Mouse (Mus musculus): ENCODE data around the gene Nrbp1. TPM values are rescaled to one million over a fixed set of nuclear protein-coding genes. Genes with fewer than 3 reads are reported as not detected.

Nrbp1 gene
- polyA plus RNA-seq, 1 experiment from 2014 or later: 141 TPM

GRCm38 (mm10) chr5:31267686-31268085, 27.0 kb downstream of the Nrbp1 start:
- no peak overlapping the region for H3K27ac ChIP-seq (ENCODE audit: low read depth, low read length)
- H3K36me3 ChIP-seq (ENCODE audit: control insufficient read depth, insufficient read depth, low read length): no peaks in the 10 kb centered on the region
- H3K4me1 ChIP-seq (replicated peaks; ENCODE audit: control insufficient read depth, insufficient read depth, low read length): no peaks in the 10 kb centered on the region
- no peak for ATAC-seq (ENCODE audit: low FRiP score)
- DNase-seq (ENCODE audit: low spot score): no peak
- no peak overlapping the region for H3K4me3 ChIP-seq (ENCODE audit: low read depth, low read length)
- no peaks in the 10 kb centered on the region for H3K9me3 ChIP-seq (ENCODE audit: control insufficient read depth, low read length)
- 64% methylated on average over 6 of the region's 6 CpGs for WGBS
- H3K4me2 ChIP-seq (replicated peaks; ENCODE audit: low read depth, low read length): no peak overlapping the region
- no peaks in the 10 kb centered on the region for H3K27me3 ChIP-seq (ENCODE audit: control insufficient read depth, insufficient read depth, low read length)
- no peak overlapping the region for H3K9ac ChIP-seq (ENCODE audit: low read depth, low read length)

- Histone ChIP-seq H3K4me2 (replicated peaks; ENCODE audit: low read depth, low read length) (no peak overlapping the region), H3K9ac (ENCODE audit: low read depth, low read length) (no peak overlapping the region), H3K9me3 (ENCODE audit: control insufficient read depth, low read length) (no peaks in the 10 kb centered on the region), H3K4me3 (ENCODE audit: low read depth, low read length) (no peak overlapping the region), H3K27ac (ENCODE audit: low read depth, low read length) (no peak overlapping the region), H3K4me1 (replicated peaks; ENCODE audit: control insufficient read depth, insufficient read depth, low read length) (no peaks in the 10 kb centered on the region), H3K36me3 (ENCODE audit: control insufficient read depth, insufficient read depth, low read length) (no peaks in the 10 kb centered on the region), H3K27me3 (ENCODE audit: control insufficient read depth, insufficient read depth, low read length) (no peaks in the 10 kb centered on the region)
- ATAC-seq (ENCODE audit: low FRiP score) (no peak), DNase-seq (ENCODE audit: low spot score) (no peak)
- WGBS: 88% methylated on average over 6 of the region's 6 CpGs
Observed at GRCm38 (mm10) chr5:31273018-31273417, 32.4 kb downstream of the Nrbp1 start.

GRCm38 (mm10) chr5:31279245-31279988, 38.8 kb downstream of the Nrbp1 start:
- ATAC-seq (ENCODE audit: low FRiP score) (no peak), DNase-seq (ENCODE audit: low spot score) (no peak)
- Histone ChIP-seq H3K4me1 (replicated peaks; ENCODE audit: control insufficient read depth, insufficient read depth, low read length) (no peaks in the 10 kb centered on the region), H3K27ac (ENCODE audit: low read depth, low read length) (no peak overlapping the region), H3K36me3 (ENCODE audit: control insufficient read depth, insufficient read depth, low read length) (no peaks in the 10 kb centered on the region), H3K27me3 (ENCODE audit: control insufficient read depth, insufficient read depth, low read length) (no peaks in the 10 kb centered on the region), H3K9me3 (ENCODE audit: control insufficient read depth, low read length) (no peaks in the 10 kb centered on the region), H3K4me3 (ENCODE audit: low read depth, low read length) (no peak overlapping the region), H3K9ac (ENCODE audit: low read depth, low read length) (no peak overlapping the region), H3K4me2 (replicated peaks; ENCODE audit: low read depth, low read length) (no peak overlapping the region)
- 88% methylated on average over 20 of the region's 20 CpGs for WGBS

GRCm38 (mm10) chr5:31288225-31288624, 47.6 kb downstream of the Nrbp1 start:
- no peak overlapping the region for H3K27ac ChIP-seq (ENCODE audit: low read depth, low read length)
- no peak overlapping the region for H3K4me2 ChIP-seq (replicated peaks; ENCODE audit: low read depth, low read length)
- no peak for ATAC-seq (ENCODE audit: low FRiP score)
- no peak overlapping the region for H3K4me3 ChIP-seq (ENCODE audit: low read depth, low read length)
- no peak overlapping the region for H3K9ac ChIP-seq (ENCODE audit: low read depth, low read length)
- no peaks in the 10 kb centered on the region for H3K9me3 ChIP-seq (ENCODE audit: control insufficient read depth, low read length)
- DNase-seq (ENCODE audit: low spot score): no peak
- peaks cover 2% of the 10 kb centered on the region; the same call in 1 of the 2 replicates for H3K4me1 ChIP-seq (replicated peaks; ENCODE audit: control insufficient read depth, insufficient read depth, low read length)
- H3K27me3 ChIP-seq (ENCODE audit: control insufficient read depth, insufficient read depth, low read length): no peaks in the 10 kb centered on the region
- no peaks in the 10 kb centered on the region; the same call in 1 of the 2 replicates for H3K36me3 ChIP-seq (ENCODE audit: control insufficient read depth, insufficient read depth, low read length)
- WGBS: 83% methylated on average over 4 of the region's 4 CpGs

- Histone ChIP-seq H3K9me3 (ENCODE audit: control insufficient read depth, low read length) (no peaks in the 10 kb centered on the region), H3K4me1 (replicated peaks; ENCODE audit: control insufficient read depth, insufficient read depth, low read length) (peaks cover 2% of the 10 kb centered on the region; the same call in 1 of the 2 replicates), H3K9ac (ENCODE audit: low read depth, low read length) (no peak overlapping the region), H3K4me3 (ENCODE audit: low read depth, low read length) (no peak overlapping the region), H3K27me3 (ENCODE audit: control insufficient read depth, insufficient read depth, low read length) (no peaks in the 10 kb centered on the region), H3K27ac (ENCODE audit: low read depth, low read length) (no peak overlapping the region), H3K4me2 (replicated peaks; ENCODE audit: low read depth, low read length) (no peak overlapping the region), H3K36me3 (ENCODE audit: control insufficient read depth, insufficient read depth, low read length) (no peaks in the 10 kb centered on the region; the same call in 1 of the 2 replicates)
- 89% methylated on average over 3 of the region's 3 CpGs for WGBS
- no peak for DNase-seq (ENCODE audit: low spot score)
- ATAC-seq (ENCODE audit: low FRiP score): no peak
Observed at GRCm38 (mm10) chr5:31288655-31289054, 48.0 kb downstream of the Nrbp1 start.

GRCm38 (mm10) chr5:31289626-31290230, 49.1 kb downstream of the Nrbp1 start:
- no peaks in the 10 kb centered on the region; the same call in 1 of the 2 replicates for H3K36me3 ChIP-seq (ENCODE audit: control insufficient read depth, insufficient read depth, low read length)
- no peak overlapping the region for H3K4me3 ChIP-seq (ENCODE audit: low read depth, low read length)
- H3K9ac ChIP-seq (ENCODE audit: low read depth, low read length): no peak overlapping the region
- H3K4me2 ChIP-seq (replicated peaks; ENCODE audit: low read depth, low read length): no peak overlapping the region
- WGBS: 81% methylated on average over 3 of the region's 3 CpGs
- H3K4me1 ChIP-seq (replicated peaks; ENCODE audit: control insufficient read depth, insufficient read depth, low read length): peaks cover 6% of the 10 kb centered on the region; the same call in 1 of the 2 replicates
- no peaks in the 10 kb centered on the region for H3K27me3 ChIP-seq (ENCODE audit: control insufficient read depth, insufficient read depth, low read length)
- H3K27ac ChIP-seq (ENCODE audit: low read depth, low read length): no peak overlapping the region
- DNase-seq (ENCODE audit: low spot score): no peak
- no peak for ATAC-seq (ENCODE audit: low FRiP score)
- no peaks in the 10 kb centered on the region for H3K9me3 ChIP-seq (ENCODE audit: control insufficient read depth, low read length)

GRCm38 (mm10) chr5:31290521-31291360, 50.1 kb downstream of the Nrbp1 start, which contains the start of gene Ift172:
Ift172 (minus strand) TSS chr5:31291116.
- peak; percentile 91 for ATAC-seq (ENCODE audit: low FRiP score)
- H3K4me3 ChIP-seq (ENCODE audit: low read depth, low read length): peak within 1 kb of the TSS; percentile 41
- DNase-seq (ENCODE audit: low spot score): peak; percentile 98
- no peaks in the 10 kb centered on the region for H3K27me3 ChIP-seq (ENCODE audit: control insufficient read depth, insufficient read depth, low read length)
- peaks cover 10% of the 10 kb centered on the region for H3K4me1 ChIP-seq (replicated peaks; ENCODE audit: control insufficient read depth, insufficient read depth, low read length)
- H3K27ac ChIP-seq (ENCODE audit: low read depth, low read length): peak within 1 kb of the TSS; percentile 52; the same call in 1 of the 2 replicates
- peak within 1 kb of the TSS; percentile 53 for H3K9ac ChIP-seq (ENCODE audit: low read depth, low read length)
- H3K9me3 ChIP-seq (ENCODE audit: control insufficient read depth, low read length): no peaks in the 10 kb centered on the region
- peak within 1 kb of the TSS; percentile 68 for H3K4me2 ChIP-seq (replicated peaks; ENCODE audit: low read depth, low read length)
- H3K36me3 ChIP-seq (ENCODE audit: control insufficient read depth, insufficient read depth, low read length): no peaks in the 10 kb centered on the region; the same call in 1 of the 2 replicates
- WGBS: 4% methylated on average over 45 of the region's 45 CpGs

GRCm38 (mm10) chr5:31291361-31291688, 50.7 kb downstream of the Nrbp1 start:
- Histone ChIP-seq H3K4me2 (replicated peaks; ENCODE audit: low read depth, low read length) (peak overlapping the region; percentile 68), H3K27ac (ENCODE audit: low read depth, low read length) (peak overlapping the region; percentile 52; the same call in 1 of the 2 replicates), H3K9ac (ENCODE audit: low read depth, low read length) (peak overlapping the region; percentile 47), H3K9me3 (ENCODE audit: control insufficient read depth, low read length) (no peaks in the 10 kb centered on the region), H3K4me3 (ENCODE audit: low read depth, low read length) (peak overlapping the region; percentile 41), H3K27me3 (ENCODE audit: control insufficient read depth, insufficient read depth, low read length) (no peaks in the 10 kb centered on the region), H3K4me1 (replicated peaks; ENCODE audit: control insufficient read depth, insufficient read depth, low read length) (peaks cover 10% of the 10 kb centered on the region), H3K36me3 (ENCODE audit: control insufficient read depth, insufficient read depth, low read length) (no peaks in the 10 kb centered on the region)
- WGBS: 6% methylated on average over 9 of the region's 9 CpGs
- ATAC-seq (ENCODE audit: low FRiP score) (no peak), DNase-seq (ENCODE audit: low spot score) (no peak)

Measured in hindbrain, embryonic 11.5 days (tissue).